Mouse (Mus musculus) embryonic facial prominence, embryonic 11.5 days (tissue): ENCODE measurements at regions not wholly inside any gene's neighbourhood (a gene's known extent, or its start where the extent isn't known, plus 50 kb on each side); places are given as distances from the start of the nearest gene placed in this dataset.

ENCODE experiments used
- ATAC-seq: fragments of 200-750 bp; cut with Nextera tagmentation; replicated peaks from 2 replicates; pipeline ENCODE4 v1.8.0; 2017; ENCODE audit warnings: low read depth; ENCODE audit not compliant: insufficient number of reproducible peaks, low FRiP score, low TSS enrichment
- DNase-seq: peaks from one replicate; pipeline ENCODE4 v3.0.0-alpha.2; 2015; ENCODE audit warnings: low spot score
- H3K27ac ChIP-seq: fragments of 300-500 bp; sonication (generic); replicated peaks from 2 replicates; pipeline ENCODE4 v1.5.1; 2014; ENCODE audit warnings: mild to moderate bottlenecking, low read depth, low read length, control low read depth
- H3K27me3 ChIP-seq: fragments of 300-500 bp; sonication (generic); 2 replicates; pipeline ENCODE4 v1.6.1; 2014; ENCODE audit warnings: mild to moderate bottlenecking, low read length, moderate library complexity, mixed read lengths; ENCODE audit not compliant: control insufficient read depth, insufficient read depth
- H3K36me3 ChIP-seq: fragments of 300-500 bp; sonication (generic); replicated peaks from 2 replicates; pipeline ENCODE4 v1.6.1; 2014; ENCODE audit warnings: low read depth, mild to moderate bottlenecking, low read length, moderate library complexity, mixed read lengths; ENCODE audit not compliant: control insufficient read depth, insufficient read depth
- H3K4me1 ChIP-seq: fragments of 300-500 bp; sonication (generic); 2 replicates; pipeline ENCODE4 v1.6.1; 2014; ENCODE audit warnings: low read length, mixed read lengths; ENCODE audit not compliant: control insufficient read depth, insufficient read depth
- H3K4me2 ChIP-seq: fragments of 300-500 bp; sonication (generic); 2 replicates; pipeline ENCODE4 v1.6.1; 2014; ENCODE audit warnings: low read depth, mild to moderate bottlenecking, control low read depth, low read length, moderate library complexity
- H3K4me3 ChIP-seq: fragments of 300-500 bp; sonication (generic); 2 replicates; pipeline ENCODE4 v1.5.1; 2014; ENCODE audit warnings: low read depth, low read length, control low read depth
- H3K9ac ChIP-seq: fragments of 300-500 bp; sonication (generic); replicated peaks from 2 replicates; pipeline ENCODE4 v1.6.1; 2014; ENCODE audit warnings: mild to moderate bottlenecking, control low read depth, low read length
- H3K9me3 ChIP-seq: fragments of 300-500 bp; sonication (generic); replicated peaks from 2 replicates; pipeline ENCODE4 v1.6.1; 2016; ENCODE audit warnings: mild to moderate bottlenecking, low read length, inconsistent platforms, mixed read lengths; ENCODE audit not compliant: control insufficient read depth
- WGBS: fragments of 180-500 bp; shearing (Covaris S2); extraction: QIAGEN DNeasy Blood & Tissue Kit; methylation state at CpG from one replicate; pipeline ENCODE4 v1.1.7; 2014; 5-methylcytosine and 5-hydroxymethylcytosine counted together

- DNase-seq (no peak), ATAC-seq (no peak)
- H3K27me3 ChIP-seq, result no peaks in the 10 kb centered on the region
- no peak overlapping the region for H3K27ac ChIP-seq
- H3K4me3 ChIP-seq, result no peak overlapping the region
- H3K4me1 ChIP-seq, result no peaks in the 10 kb centered on the region
- H3K4me2 ChIP-seq, result no peak overlapping the region
- H3K9ac ChIP-seq, result no peak overlapping the region
- no peaks in the 10 kb centered on the region for H3K9me3 ChIP-seq
- H3K36me3 ChIP-seq, result no peaks in the 10 kb centered on the region
Observed at GRCm38 (mm10) chr1:94582526-94582925, 530.2 kb upstream of the Pdcd1 start.

GRCm38 (mm10) chr1:94581650-94582405 lies 529.5 kb upstream of the Pdcd1 start:
- 52% methylated on average over 4 of the region's 4 CpGs for whole genome bisulfite sequencing

GRCm38 (mm10) chr1:94532773-94533541 lies 480.6 kb upstream of the Pdcd1 start:
- WGBS, result 86% methylated on average over 4 of the region's 4 CpGs
- no peak overlapping the region for H3K4me3 ChIP-seq
- H3K9me3 ChIP-seq, result no peaks in the 10 kb centered on the region
- H3K4me2 ChIP-seq, result no peak overlapping the region
- no peaks in the 10 kb centered on the region for H3K27me3 ChIP-seq
- no peak overlapping the region for H3K27ac ChIP-seq
- H3K36me3 ChIP-seq, result no peaks in the 10 kb centered on the region
- DNase-seq, result no peak
- H3K4me1 ChIP-seq, result no peaks in the 10 kb centered on the region
- ATAC-seq, result no peak
- no peak overlapping the region for H3K9ac ChIP-seq

More at GRCm38 (mm10) chr1:94581650-94582405, 529.5 kb upstream of the Pdcd1 start:
- Histone ChIP-seq H3K9me3 (no peaks in the 10 kb centered on the region), H3K36me3 (no peaks in the 10 kb centered on the region), H3K27me3 (no peaks in the 10 kb centered on the region), H3K4me2 (no peak overlapping the region), H3K9ac (no peak overlapping the region), H3K27ac (no peak overlapping the region), H3K4me3 (no peak overlapping the region), H3K4me1 (no peaks in the 10 kb centered on the region)
- ATAC-seq, result no peak
- no peak for DNase-seq

- no peaks in the 10 kb centered on the region for H3K9me3 ChIP-seq
- H3K36me3 ChIP-seq, result no peaks in the 10 kb centered on the region
- H3K9ac ChIP-seq, result no peak overlapping the region
- DNase-seq, result no peak
- H3K27me3 ChIP-seq, result no peaks in the 10 kb centered on the region
- H3K27ac ChIP-seq, result no peak overlapping the region
- no peaks in the 10 kb centered on the region for H3K4me1 ChIP-seq
- no peak overlapping the region for H3K4me2 ChIP-seq
- ATAC-seq, result no peak
- 62% methylated on average over 4 of the region's 4 CpGs for WGBS
- no peak overlapping the region for H3K4me3 ChIP-seq
Observed at GRCm38 (mm10) chr1:94504080-94504520, 451.7 kb upstream of the Pdcd1 start.

- H3K27ac ChIP-seq, result no peak overlapping the region
- H3K4me3 ChIP-seq, result no peak overlapping the region
- H3K9me3 ChIP-seq, result no peaks in the 10 kb centered on the region
- H3K36me3 ChIP-seq, result no peaks in the 10 kb centered on the region
- no peak for DNase-seq
- no peaks in the 10 kb centered on the region for H3K4me1 ChIP-seq
- no peaks in the 10 kb centered on the region for H3K27me3 ChIP-seq
- no peak overlapping the region for H3K4me2 ChIP-seq
- H3K9ac ChIP-seq, result no peak overlapping the region
- WGBS, result 75% methylated on average over 6 of the region's 6 CpGs
- ATAC-seq, result no peak
Observed at GRCm38 (mm10) chr1:94503379-94504079, 451.2 kb upstream of the Pdcd1 start.

- Histone ChIP-seq H3K27ac (no peak overlapping the region), H3K36me3 (no peaks in the 10 kb centered on the region), H3K9me3 (no peaks in the 10 kb centered on the region), H3K4me3 (no peak overlapping the region), H3K4me2 (no peak overlapping the region), H3K27me3 (no peaks in the 10 kb centered on the region), H3K4me1 (no peaks in the 10 kb centered on the region), H3K9ac (no peak overlapping the region)
- ATAC-seq, result no peak
- 58% methylated on average over 6 of the region's 6 CpGs for WGBS
- DNase-seq, result peak; percentile 5
Observed at GRCm38 (mm10) chr1:94502066-94502861, 449.9 kb upstream of the Pdcd1 start.

- H3K36me3 ChIP-seq, result no peaks in the 10 kb centered on the region
- ATAC-seq (no peak), DNase-seq (no peak)
- 91% methylated on average over 2 of the region's 2 CpGs for WGBS
- H3K9me3 ChIP-seq, result no peaks in the 10 kb centered on the region
- H3K4me2 ChIP-seq, result no peak overlapping the region
- H3K27me3 ChIP-seq, result no peaks in the 10 kb centered on the region
- H3K4me3 ChIP-seq, result no peak overlapping the region
- no peak overlapping the region for H3K9ac ChIP-seq
- no peak overlapping the region for H3K27ac ChIP-seq
- H3K4me1 ChIP-seq, result no peaks in the 10 kb centered on the region
Observed at GRCm38 (mm10) chr1:94496992-94497391, 444.6 kb upstream of the Pdcd1 start.
